ENCODE assay signal across 8 mouse cellular contexts in the genomic region with DNA sequence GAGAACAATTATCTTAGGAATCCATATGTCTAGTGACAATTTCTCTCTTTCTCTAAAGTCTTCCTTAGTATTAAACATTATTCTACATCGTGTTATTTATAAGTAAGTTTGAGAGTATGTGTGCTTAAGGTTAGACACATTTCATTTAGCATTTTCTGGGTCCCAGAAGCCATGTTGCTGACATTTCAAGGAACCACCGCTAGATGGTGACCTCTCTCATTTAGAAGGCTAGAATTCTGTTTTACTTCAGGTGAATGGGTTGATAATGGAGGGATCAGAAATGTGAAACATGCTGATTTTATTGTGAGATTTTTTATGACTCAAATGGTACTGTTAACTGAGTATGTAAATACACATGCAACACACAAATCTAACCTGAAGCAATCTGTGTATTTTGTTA.
DNase-seq lines count a peak whose midpoint lies in the region; ATAC-seq lines count a peak whose summit lies in the region.

No protein-coding gene starts in this region.

- no peak for ATAC-seq in CD4-positive, CD25-positive, alpha-beta regulatory T cell, adult 4 months
- ATAC-seq in kidney, embryonic 14.5 days (ENCODE audit: low FRiP score, low TSS enrichment): no peak
- no peak for ATAC-seq in intestine, embryonic 15.5 days

- peak; percentile 17 for DNase-seq in CD4-positive, CD25-positive, alpha-beta regulatory T cell, adult 2 months (ENCODE audit: low read depth, low spot score)
- peak; percentile 21 for DNase-seq in kidney, adult 18-20 months
- DNase-seq in right cerebral cortex, adult 2 months (ENCODE audit: low spot score in 2 of 2): peak; percentile 23 to 28
- DNase-seq in right cerebral cortex, postnatal 14 days: no peak
- DNase-seq in retina, postnatal 1 day: peak; percentile 18

- WGBS in kidney, embryonic 14.5 days: 11% methylated on average over 2 of the region's 2 CpGs
- WGBS in intestine, embryonic 15.5 days: 20% methylated on average over 2 of the region's 2 CpGs

- no peak overlapping the region for H3K9ac ChIP-seq in kidney, embryonic 14.5 days (ENCODE audit: low read depth, low read length)
- H3K9ac ChIP-seq in intestine, embryonic 15.5 days: no peak overlapping the region

- no peaks in the 10 kb centered on the region for H3K9me3 ChIP-seq in kidney, embryonic 14.5 days (ENCODE audit: control insufficient read depth, low read length)
- H3K9me3 ChIP-seq in intestine, embryonic 15.5 days: no peaks in the 10 kb centered on the region

- no peak overlapping the region for H3K4me3 ChIP-seq in kidney, embryonic 14.5 days (ENCODE audit: low read length)
- H3K4me3 ChIP-seq in intestine, embryonic 15.5 days (replicated peaks): no peak overlapping the region

- no peaks in the 10 kb centered on the region for H3K4me1 ChIP-seq in kidney, embryonic 14.5 days (ENCODE audit: control insufficient read depth, insufficient read depth, low read length)
- H3K4me1 ChIP-seq in intestine, embryonic 15.5 days (replicated peaks): no peaks in the 10 kb centered on the region

- H3K27me3 ChIP-seq in kidney, embryonic 14.5 days (ENCODE audit: control insufficient read depth, insufficient read depth, low read length): no peaks in the 10 kb centered on the region
- no peaks in the 10 kb centered on the region for H3K27me3 ChIP-seq in intestine, embryonic 15.5 days (replicated peaks)

- H3K27ac ChIP-seq in kidney, embryonic 14.5 days (ENCODE audit: low read depth, low read length): no peak overlapping the region
- no peak overlapping the region for H3K27ac ChIP-seq in intestine, embryonic 15.5 days

- no peak overlapping the region for H3K4me2 ChIP-seq in kidney, embryonic 14.5 days (replicated peaks; ENCODE audit: low read depth, low read length)
- H3K4me2 ChIP-seq in intestine, embryonic 15.5 days (replicated peaks): no peak overlapping the region

- no peaks in the 10 kb centered on the region for H3K36me3 ChIP-seq in kidney, embryonic 14.5 days (ENCODE audit: control insufficient read depth, insufficient read depth, low read length)
- no peaks in the 10 kb centered on the region for H3K36me3 ChIP-seq in intestine, embryonic 15.5 days
